Mouse (Mus musculus) cortical plate, adult 2 months (tissue): ENCODE data around the gene Pitpnm1.

Experiments used
- CTCF ChIP-seq: fragments of 200-500 bp; IDR thresholded peaks from 2 replicates; pipeline ENCODE4 v1.5.1; 2011; ENCODE audit warnings: mild to moderate bottlenecking, control low read depth, low read length; ENCODE audit not compliant: insufficient read depth; ENCODE audit errors: extremely low read depth
- POLR2A ChIP-seq: fragments of 200-500 bp; IDR thresholded peaks from 2 replicates; pipeline ENCODE4 v1.6.1; 2011; ENCODE audit warnings: mild to moderate bottlenecking, low read length, control low read depth; ENCODE audit not compliant: insufficient read depth; ENCODE audit errors: extremely low read depth

GRCm38 (mm10) chr19:4056727-4057126 is 43.1 kb upstream of the Pitpnm1 start:
- TF ChIP-seq POLR2A (no peak), CTCF (no peak)
